Mouse (Mus musculus) common myeloid progenitor, adult 5-6 weeks (primary cell): ENCODE measurements around the gene Plbd2. TPM values are rescaled to one million over a fixed set of nuclear protein-coding genes. Genes with fewer than 3 reads are reported as not detected.
"Not testable (repeated sequence)": the region's sequence is repeated elsewhere in the genome, so short reads cannot be mapped to it uniquely, and the experiment has no call there.

ENCODE experiments used
- ATAC-seq: replicated peaks from 2 replicates; pipeline ENCODE4 v1.8.0; 2016; ENCODE audit warnings: low read depth, mild to moderate bottlenecking, moderate TSS enrichment, inconsistent platforms; ENCODE audit not compliant: poor library complexity, severe bottlenecking
- total RNA-seq: library from RNA; stranded (forward); fragments of 200-1000, 187-1606 nt; gene quantifications from 2 replicates; pipeline ENCODE4 v1.2.3, GENCODE M21; 2017

Plbd2 gene
- total RNA-seq, 1 experiment from 2014 or later, result 7.7 TPM

DNA sequence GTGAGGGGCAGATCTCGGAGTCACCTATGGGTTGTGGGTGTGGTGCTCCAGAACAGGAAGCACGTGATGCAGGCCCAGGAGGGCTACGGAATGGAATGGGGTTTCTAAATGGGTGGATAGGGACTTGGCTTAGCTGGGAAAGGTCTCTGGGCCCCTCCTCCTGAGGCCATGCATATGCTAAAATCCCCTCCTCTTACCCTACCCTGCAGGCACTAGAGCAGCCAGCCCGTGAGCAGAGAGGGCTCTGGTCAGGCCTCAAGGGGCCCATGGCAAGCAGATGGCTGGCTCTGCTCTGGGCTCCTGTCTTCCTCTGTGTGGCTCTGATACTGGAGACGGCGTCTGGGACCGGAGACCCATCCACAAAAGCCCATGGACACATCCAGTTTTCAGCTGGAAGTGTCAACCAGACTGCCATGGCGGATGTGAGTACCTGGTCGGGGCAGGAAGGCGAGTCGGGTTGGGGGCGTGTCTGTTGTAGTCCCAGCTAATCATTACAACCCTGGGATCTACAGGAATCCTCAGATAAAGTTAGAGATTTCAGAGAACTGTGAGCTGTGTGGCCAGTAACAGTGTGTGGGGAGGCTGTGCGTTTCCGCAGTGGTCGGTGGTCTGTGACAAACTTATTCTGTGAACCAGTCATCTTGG is 9.6 kb upstream of the Plbd2 start:
- no peak for ATAC-seq

- ATAC-seq, result no peak; the same call in 1 of the 2 replicates
Measured at GRCm38 (mm10) chr5:120511643-120512220, 8.3 kb upstream of the Plbd2 start.

DNA sequence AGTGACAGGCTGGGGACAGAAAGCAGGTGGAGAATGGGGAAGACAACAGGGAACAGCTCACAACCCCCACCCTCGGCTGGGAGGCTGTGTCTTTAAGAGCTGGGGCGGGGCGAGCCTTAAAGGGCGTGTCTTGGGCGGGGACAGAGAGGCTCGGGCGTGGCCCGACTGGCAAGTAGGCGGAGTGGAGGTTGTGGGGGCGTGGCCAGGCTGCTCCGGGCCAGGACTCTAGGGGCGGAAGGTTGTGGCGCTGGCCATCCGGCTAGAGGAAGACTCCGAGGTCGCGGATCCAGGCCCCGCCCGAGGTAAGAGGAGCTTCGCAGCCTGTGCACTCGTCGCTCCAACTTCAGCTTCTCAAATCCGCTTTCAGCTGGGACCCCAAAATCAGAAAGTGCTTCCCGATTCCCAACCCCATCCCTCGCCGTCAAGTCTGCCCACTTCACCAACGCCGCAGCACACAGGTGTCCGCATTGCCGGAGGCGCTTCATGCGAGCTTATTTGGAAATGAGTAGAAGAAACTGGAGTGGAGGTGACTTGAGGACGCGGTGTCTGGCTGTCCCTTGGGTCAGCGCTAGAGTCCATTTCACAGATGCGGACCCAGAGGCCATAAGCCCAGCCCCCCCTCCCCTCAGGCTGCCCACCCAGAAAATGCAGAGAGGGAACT is 7.7 kb upstream of the Plbd2 start, which contains the start of gene Slc8b1:
Gene Slc8b1 (plus strand): TSS at position 187 of the 661 bp plus-strand sequence.
- ATAC-seq, result peak; percentile 98

- no peak for ATAC-seq
Measured at GRCm38 (mm10) chr5:120507311-120507710, 3.9 kb upstream of the Plbd2 start.

GRCm38 (mm10) chr5:120506490-120506889 is 3.1 kb upstream of the Plbd2 start:
- no peak for ATAC-seq

DNA sequence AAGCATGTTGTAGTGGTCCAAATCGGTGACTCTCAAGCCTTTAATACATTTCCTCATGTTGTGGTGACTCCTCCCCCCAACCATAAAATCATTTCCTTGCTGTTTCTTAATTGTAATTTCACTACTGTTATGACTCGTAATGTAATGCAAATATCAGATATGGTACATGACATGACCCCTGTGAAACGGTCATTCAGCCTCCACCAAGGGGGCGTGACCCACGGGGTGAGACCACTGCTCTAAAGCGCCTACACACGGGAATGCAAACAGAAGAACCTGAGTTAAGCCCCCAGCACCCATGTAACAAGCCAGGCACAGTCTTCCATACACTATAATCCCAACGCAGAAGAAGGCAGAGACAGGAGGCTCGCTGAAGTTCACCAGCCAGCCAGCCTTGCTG is 2.4 kb upstream of the Plbd2 start:
- ATAC-seq, result no peak

- ATAC-seq, result peak; percentile 81
Measured at GRCm38 (mm10) chr5:120505368-120505767, 1.9 kb upstream of the Plbd2 start.

DNA sequence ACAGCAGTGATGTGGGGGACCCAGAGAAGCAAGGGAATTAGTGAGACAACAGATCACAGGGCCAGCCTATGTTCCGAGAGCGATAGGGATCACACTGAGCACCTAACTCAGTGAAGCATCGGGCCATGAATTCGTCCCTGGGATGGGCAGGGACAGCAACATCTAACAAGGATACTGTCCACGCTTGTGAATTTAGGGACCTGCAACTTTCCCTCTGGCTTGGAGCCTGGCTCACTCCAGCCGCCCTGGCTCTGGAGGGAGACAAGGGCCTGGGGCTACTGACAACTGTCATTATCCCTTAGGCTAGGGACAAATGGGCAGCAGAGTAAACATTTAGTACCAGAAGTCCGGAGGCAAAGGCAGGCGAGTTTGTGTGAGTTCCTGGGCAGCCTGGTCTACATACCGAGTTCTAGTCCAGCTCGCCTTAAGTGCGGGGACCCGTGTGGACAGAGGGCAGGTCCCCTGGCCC is 716 bp downstream of the Plbd2 start:
- 0 out of 2 replicates have a peak, but pooled peaks have one; percentile 2 for ATAC-seq

DNA sequence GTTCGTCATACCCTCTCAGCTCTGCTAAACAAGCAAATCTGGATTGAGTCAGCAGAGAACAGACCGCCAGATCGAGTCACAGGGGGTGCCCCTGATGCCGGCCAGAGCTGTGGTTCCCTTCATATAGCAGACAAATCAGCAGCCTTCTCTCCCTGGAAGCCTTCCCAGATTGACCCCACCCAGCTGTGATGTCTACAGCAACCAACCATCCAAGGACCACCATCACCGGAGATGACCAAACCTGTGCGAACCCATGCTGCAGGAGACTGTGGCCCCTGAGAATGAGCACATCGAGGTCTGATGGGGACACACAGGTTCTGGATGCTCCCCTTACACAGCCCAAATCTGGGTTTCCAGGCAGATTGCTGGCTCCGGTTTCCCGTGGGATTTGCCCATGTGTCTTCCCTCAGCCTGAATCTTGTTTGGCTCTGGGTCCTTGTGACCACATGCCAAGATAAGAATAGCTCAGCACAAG is 1.2 kb downstream of the Plbd2 start:
- ATAC-seq, result no peak

DNA sequence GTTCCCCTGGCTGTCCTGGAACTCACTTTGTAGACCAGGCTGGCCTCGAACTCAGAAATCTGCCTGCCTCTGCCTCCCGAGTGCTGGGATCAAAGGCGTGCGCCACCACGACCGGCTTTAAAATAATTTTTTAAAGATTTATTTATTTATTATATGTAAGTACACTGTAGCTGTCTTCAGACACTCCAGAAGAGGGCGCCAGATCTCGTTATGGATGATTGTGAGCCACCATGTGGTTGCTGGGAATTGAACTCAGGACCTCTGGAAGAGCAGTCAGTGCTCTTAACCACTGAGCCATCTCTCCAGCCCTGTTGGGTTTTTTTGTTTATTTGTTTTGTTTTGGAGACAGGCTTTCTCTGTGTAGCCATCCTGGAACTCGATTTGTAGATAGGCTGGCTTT is 2.8 kb downstream of the Plbd2 start:
- ATAC-seq, result not testable (repeated sequence)

- no peak for ATAC-seq
Measured at GRCm38 (mm10) chr5:120499202-120499601, 4.2 kb downstream of the Plbd2 start.

- ATAC-seq, result no peak
Measured at GRCm38 (mm10) chr5:120497071-120497470, 6.4 kb downstream of the Plbd2 start.

- no peak for ATAC-seq
Measured at GRCm38 (mm10) chr5:120495703-120496226, 7.7 kb downstream of the Plbd2 start.

DNA sequence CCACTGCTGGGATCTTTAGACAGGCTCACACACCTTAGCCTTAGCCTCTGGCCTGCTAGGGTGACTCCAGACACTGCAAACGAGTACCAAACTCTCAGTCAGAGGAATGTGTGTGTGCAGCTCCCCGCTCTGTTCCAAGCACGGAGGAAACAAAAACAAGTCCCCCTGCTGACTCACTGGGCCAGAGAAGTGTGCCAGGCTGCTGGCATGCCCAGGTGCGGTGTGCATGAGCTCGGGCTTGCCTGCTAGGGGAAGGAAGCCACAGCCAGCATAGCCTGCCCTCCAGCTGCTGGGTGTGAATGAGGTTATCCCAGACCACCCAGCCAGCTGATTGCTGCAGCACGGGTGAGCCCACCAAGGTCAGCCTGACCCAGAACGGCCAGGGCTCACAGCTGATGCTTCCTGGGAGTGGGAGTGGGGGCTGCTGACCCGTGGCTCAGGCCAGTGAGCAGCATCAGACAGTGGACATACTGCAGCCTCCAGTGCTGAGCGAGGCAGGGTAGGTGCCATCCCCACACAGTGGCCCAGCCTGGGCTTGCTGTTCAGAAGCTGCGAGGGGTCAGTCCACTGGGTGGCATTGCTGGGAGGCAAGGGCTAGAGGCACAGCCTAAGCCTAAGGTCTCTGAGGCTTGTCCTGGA is 8.2 kb downstream of the Plbd2 start:
- ATAC-seq, result peak; percentile 50; the same call in 1 of the 2 replicates

DNA sequence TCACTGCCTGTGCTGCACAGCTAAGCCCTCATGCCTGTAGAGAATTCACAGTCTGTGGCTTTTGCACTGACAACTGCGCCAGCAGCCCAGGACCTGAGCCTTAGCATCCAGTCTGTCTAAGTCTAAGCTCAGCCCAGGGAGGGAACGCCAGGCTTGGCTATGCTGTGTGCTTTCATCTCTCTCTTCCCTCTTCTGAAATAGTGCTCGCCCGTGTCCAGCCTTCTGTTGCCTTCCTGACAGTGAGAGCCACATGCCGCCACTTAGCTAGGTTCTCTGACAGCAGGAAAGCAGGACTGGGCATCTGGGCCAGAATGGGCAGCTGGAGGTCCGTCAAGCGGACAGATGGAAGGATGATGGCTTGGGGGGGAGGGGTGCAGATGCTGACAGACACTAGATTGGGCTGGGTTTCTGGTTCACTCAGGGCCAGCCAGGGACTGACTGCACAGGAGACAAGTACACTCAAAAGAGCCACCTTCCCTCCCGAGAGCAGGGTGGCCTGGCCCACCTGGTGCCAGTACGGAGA is 9.5 kb downstream of the Plbd2 start:
- no peak for ATAC-seq

- no peak for ATAC-seq
Measured at GRCm38 (mm10) chr5:120493440-120493839, 10.0 kb downstream of the Plbd2 start.

DNA sequence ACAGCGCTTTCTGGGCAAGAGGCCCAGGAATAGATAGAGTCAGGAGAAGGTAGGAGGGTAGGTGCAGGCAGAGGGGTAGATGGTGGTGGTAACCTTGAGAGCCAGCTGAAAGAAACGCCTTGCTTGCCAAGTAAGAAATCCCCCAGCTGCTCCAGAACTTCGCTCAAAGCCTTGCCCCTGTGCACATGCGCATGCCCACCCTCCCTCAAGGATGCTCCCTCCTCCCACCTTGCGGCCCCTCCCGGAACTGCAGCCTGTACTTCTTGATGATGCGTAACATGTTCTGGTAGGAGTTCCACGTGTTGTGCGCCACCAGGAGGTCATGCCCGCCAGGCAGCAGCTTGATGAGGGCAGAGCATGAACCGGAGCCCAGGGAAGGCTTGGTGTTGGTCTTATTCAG is 11.0 kb downstream of the Plbd2 start:
- ATAC-seq, result 0 out of 2 replicates have a peak, but pooled peaks have one; percentile 15

- no peak for ATAC-seq
Measured at GRCm38 (mm10) chr5:120490679-120491192, 12.7 kb downstream of the Plbd2 start.

GRCm38 (mm10) chr5:120487844-120488243 is 15.6 kb downstream of the Plbd2 start:
- no peak for ATAC-seq

DNA sequence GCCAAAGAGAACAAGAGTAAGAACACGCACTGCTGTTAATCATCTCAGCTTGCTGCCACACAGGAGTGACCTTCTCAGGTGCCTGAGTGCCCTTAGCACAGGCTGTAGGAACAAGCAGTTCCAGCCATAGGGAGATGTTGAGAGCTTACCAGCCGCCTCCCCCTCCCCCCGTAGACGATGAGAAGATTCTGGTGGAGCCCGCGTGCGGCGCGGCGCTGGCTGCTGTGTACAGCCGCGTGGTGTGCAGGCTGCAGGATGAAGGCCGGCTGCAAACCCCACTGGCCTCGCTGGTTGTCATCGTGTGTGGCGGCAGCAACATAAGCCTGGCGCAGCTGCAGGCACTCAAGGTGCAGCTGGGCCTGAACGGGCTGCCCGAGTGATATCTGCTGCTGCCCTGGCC is 20.0 kb downstream of the Plbd2 start:
- no peak for ATAC-seq
